Mouse (Mus musculus): ENCODE measurements around the gene Ndufs8.

Gene Ndufs8

DNA sequence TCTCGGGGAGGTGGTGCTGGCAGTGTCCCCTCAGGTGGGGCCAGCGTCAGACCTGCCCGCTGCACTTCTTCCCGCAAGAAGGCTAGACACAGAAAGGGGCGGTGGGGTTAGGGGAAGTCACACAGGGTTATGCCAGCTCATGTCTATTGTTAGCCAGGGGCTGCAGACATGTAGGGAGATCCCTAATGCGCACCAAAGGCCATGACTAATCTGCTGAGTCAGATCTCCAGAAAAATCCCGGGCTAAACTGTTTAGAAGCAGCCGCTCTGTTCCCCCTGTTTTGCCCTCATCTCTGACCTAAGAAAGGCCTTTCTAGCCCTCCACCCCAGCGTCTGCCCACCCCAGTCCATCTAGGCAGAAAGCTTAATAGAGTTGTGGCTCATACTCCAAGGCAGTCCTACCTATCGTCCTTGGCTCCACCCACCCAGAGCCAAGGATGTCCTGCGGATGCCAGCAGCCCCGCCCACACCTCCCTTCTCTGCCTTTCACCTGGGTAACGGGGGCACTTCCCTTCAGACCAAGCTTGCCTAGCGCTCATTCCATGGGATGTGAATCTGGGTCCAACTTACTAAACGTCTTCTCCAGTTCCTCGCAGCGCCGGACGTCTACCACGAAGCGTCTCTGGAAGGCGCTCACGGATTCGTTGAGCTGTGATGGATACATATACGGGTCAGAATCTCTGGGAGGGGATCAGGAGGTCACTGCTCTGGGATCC, 8.8 kb downstream of the Ndufs8 start:
- peak; percentile 92 for DNase-seq

GRCm38 (mm10) chr19:3902966-3903365, 9.6 kb downstream of the Ndufs8 start:
- no peak for DNase-seq

GRCm38 (mm10) chr19:3899618-3900017, 13.0 kb downstream of the Ndufs8 start:
- DNase-seq: no peak

GRCm38 (mm10) chr19:3898952-3899351, 13.6 kb downstream of the Ndufs8 start:
- peak; percentile 91 for DNase-seq

- DNase-seq: peak; percentile 86
Observed at GRCm38 (mm10) chr19:3897557-3897956, 15.0 kb downstream of the Ndufs8 start.

DNA sequence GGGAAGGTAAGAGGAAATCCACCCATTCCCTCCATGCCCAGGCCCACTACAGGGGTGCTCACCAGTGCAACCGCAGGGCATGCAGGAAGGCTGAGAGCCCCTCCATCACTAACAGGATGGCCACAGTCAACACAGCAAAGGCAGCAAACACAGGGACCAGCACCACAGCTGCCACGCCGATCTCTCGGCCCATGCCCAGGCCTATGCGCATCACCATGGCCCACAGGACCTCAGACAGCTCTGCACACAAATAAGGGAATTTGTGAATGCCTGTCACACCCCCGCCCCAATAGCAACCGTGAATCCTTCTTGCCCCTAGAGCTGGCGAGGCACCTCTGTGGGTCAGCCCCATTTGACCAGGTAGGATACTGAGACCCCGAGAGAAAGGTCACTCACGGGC, 16.4 kb downstream of the Ndufs8 start:
- DNase-seq: peak; percentile 90

DNA sequence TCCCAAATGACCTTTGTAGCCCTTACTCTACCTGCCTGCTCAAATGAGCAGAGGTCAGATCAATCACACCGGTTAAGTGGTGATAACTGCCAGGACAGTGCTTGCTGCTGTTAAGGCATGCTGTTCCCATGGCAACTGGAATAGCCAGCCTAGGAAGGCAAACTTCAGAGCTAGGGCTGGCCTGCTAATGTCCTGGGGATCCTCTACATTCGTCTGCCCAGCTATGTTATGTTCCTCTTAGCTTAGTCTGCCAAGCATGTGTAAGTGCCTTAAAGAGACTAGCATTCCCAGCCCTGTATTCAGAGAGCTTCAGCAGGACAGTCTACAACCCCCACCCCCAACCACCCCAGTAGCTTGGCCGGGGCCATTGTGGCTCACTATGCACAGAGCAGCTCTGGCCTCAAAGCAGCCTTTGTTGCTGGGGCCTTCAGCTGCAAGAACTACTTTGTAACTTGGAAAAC, 17.4 kb downstream of the Ndufs8 start:
- peak; percentile 85 for DNase-seq

DNA sequence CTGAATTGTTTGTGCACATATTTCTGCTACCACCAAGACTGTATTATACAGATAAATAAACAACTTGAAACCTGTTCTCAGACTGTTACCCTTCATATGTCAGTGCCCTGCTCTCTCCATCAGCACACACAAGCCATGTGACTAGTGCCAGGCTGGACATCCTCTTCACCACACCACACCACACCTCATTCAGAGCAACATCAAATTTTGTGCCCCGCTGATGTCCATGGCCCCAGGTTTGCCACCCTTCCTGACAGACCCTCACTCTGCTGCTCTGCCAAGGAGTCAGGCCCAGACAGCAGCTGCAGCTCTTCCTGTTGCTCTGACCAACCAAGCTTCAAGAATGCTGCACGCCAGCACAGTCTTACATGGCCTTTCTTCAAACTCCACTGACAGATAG, 18.3 kb downstream of the Ndufs8 start:
- peak; percentile 81 for DNase-seq

GRCm38 (mm10) chr19:3893545-3894116, 18.9 kb downstream of the Ndufs8 start:
- DNase-seq: peak; percentile 87

DNA sequence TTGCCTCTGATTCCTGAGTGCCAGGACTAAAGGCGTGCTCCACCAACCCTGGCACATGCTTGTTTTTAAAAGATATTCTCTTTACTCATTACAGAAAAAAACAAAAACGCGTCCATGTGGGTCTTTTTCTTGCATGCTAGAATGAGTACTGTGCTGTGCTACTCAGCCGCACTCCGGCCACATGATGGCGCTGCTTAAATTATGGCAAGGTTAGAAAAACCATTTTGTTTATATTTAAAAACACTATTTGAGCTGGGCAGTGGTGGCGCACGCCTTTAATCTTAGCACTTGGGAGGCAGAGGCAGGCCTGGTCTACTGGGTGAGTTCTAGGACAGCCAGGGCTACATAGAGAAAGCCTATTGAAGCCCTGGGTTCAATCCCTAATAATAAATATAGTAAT, 22.4 kb downstream of the Ndufs8 start:
- DNase-seq: peak; percentile 83

- peak; percentile 81 for DNase-seq
Observed at GRCm38 (mm10) chr19:3889096-3889495, 23.5 kb downstream of the Ndufs8 start.

DNA sequence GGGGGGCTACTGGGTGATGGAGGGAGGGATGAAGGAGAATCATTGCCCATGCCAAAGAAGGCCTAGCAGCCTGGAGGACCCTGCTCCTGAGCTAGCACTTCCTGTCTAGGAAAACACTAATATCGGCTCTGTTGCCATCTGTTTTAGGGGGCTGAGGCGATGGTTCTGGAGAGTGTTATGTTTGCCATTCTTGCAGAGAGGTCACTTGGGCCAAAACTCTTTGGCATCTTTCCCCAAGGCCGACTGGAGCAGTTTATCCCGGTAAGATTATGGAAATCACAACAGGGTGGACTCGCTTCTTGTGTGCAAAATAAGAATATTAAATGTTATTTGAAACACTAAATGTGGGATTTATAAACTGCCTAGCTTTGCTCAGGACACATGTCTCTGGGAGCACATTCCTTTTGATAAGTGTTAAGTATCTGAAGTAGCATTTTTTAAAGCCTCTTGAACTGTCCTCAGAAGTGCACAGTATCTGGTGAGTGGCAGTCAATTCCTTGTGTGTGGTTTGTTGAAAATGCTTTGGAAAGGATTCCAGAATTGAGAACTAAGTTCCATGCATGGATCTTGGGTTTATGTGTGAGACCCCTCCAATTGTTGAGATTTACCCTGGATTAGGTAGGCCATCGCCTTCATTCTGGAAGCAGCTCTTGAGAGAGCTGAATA, 28.1 kb downstream of the Ndufs8 start:
- peak; percentile 84 for DNase-seq

- no peak for DNase-seq
Observed at GRCm38 (mm10) chr19:3882214-3882613, 30.4 kb downstream of the Ndufs8 start.

- peak; percentile 85 for DNase-seq
Observed at GRCm38 (mm10) chr19:3880054-3880848, 32.3 kb downstream of the Ndufs8 start.

DNA sequence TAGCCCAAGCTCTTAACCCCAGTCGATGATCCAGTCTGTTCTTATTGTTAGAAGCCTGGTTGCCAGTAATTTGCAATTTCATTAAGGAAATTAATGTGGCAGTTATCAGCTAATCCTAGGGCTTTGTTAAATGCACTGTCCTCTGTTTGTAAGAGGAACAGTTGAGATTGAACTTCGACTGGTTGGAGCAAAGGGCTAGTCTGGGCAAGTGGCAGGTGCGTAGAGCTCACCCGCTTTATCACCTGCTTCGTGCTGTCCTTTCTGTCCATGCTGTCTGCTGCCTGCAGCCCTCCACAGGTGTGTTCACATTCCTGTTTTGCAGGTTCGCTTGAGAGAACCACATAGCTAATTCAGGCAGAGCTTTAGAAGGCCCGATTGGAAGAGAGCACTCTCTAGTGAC, 37.5 kb downstream of the Ndufs8 start:
- no peak for DNase-seq

GRCm38 (mm10) chr19:3872373-3872772, 40.2 kb downstream of the Ndufs8 start:
- no peak for DNase-seq

DNA sequence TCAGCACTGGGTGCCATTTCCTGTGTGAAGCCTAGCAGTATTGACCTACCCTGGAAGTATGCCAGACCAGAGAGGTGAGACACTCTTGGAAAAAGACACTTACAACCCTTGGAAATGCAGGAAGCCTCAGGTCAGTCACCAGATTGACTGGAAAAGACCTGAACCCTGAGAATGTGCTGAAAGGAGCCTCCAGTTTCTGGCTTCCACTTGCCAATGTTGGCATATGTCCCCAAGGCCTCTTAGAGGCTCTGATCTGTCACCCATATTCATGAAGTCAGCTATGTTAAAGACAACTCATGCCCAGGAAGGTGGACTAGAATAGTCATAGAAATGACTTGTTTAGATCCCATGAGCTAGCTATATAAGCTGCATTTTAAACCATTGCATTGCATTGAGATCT, 41.1 kb downstream of the Ndufs8 start:
- no peak for DNase-seq

DNA sequence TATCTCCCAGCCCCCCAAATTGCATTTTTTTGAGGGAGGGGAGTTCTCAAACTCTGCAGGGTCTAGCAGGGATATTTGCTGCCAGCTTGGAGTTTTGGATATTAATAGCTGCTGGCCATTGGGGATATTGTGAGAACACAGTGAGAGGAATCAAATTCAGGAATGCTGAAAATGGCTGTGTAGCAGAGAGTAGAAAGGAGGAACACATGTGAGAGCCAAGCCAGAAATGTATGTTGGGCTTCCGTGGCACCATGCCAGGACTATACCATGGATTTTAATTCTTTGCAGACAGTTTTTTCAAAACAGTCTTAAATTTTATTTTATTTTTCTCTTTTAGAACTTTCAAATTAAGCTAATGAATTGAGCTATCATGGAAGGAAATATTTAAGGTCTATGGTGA, 44.3 kb downstream of the Ndufs8 start:
- no peak for DNase-seq

DNA sequence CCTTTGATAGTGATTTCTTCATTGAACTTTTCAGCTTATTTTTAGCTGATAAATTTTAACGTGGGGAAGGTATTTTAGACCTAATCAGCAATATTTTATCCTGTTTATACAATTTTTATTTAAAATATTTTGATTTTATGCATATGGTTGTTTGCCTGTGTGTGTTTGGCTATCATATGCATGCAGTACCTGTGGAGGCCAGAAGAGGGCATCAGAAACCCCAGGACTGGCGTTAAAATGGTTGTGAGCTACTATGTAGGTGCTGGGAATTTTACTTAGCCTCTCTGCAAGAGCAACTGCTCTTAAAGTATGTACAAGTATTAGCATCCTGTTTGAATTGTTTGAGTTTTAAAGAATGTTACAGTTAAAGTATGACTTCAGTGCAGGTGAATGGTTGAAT, 47.6 kb downstream of the Ndufs8 start:
- no peak for DNase-seq

DNA sequence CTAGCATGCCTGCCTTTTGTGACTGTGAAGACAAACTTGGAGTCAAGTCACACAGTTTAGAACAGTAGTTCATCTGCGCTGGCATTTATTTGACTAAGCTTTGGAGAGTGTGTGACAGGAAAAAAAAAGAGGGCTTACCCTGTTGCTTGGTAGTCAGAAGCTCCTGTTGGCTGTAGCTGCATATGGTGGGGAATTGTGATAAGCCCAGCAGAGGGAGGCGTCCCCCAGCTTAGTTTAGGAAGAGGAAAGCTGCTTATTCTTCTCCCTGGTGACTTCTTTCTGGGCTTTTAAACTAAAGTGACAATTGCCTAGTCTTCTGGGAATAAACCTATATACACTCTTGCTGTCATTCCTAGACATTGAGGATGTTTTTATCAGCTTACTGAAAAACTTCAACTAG, 49.9 kb downstream of the Ndufs8 start:
- no peak for DNase-seq
